Mouse (Mus musculus): Measurements from ENCODE around the gene Mak. TPM values are rescaled to one million over a fixed set of nuclear protein-coding genes. Genes with fewer than 3 reads are reported as not detected.

The Mak gene
- total and polyA plus RNA-seq, 3 experiments, result not detected

DNA sequence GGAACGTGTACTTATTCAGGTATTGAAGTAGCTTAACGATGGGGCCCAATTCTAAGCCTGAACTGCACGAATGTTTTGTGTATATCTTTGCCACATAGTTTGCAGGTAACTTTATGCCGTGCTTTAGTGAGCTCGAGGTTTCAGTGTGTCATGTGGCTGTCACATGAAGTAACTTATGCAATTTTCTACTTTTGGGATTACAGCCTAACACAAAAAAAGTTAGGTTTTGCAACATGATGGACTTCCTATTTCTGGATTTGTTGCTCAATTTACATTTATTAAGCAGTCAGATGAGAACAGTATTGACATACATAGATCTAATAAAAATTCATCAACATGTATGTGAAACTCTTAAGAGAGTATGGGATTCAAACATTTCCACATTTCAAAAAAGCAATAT is 5.7 kb downstream of the Mak start:
- no peaks in the 10 kb centered on the region for H3K79me2 ChIP-seq (ENCODE audit: control insufficient read depth, insufficient read depth, low read length, poor library complexity)
- no peak for TF ChIP-seq GATA1 (IDR thresholded peaks at IDR 0.05; ENCODE audit: low read depth, low read length)
- no peak for TF ChIP-seq ZMIZ1 (IDR thresholded peaks at IDR 0.05; ENCODE audit: low read depth, low read length)
- TF ChIP-seq MAX (IDR thresholded peaks at IDR 0.05; ENCODE audit: low read length), result no peak
- no peak for TF ChIP-seq USF2 (IDR thresholded peaks at IDR 0.05; ENCODE audit: borderline replicate concordance in 1 of 2, insufficient read depth in 1 of 2, low read depth in 1 of 2, low read length in 2 of 2)
- TF ChIP-seq CHD2 (IDR thresholded peaks at IDR 0.05; ENCODE audit: low read length), result no peak
- no peak for TF ChIP-seq NRF1 (IDR thresholded peaks at IDR 0.05; ENCODE audit: insufficient read depth, low read depth, low read length, poor library complexity, severe bottlenecking)
- no peak for TF ChIP-seq MEF2A (IDR thresholded peaks at IDR 0.05; ENCODE audit: extremely low read depth, insufficient replicate concordance, low read depth, low read length, poor library complexity, severe bottlenecking)
- TF ChIP-seq CHD1 (IDR thresholded peaks at IDR 0.05; ENCODE audit: low read depth, low read length), result no peak
- TF ChIP-seq EP300 (IDR thresholded peaks at IDR 0.05; ENCODE audit: low read depth in 1 of 2, low read length in 2 of 2), result no peak
- TF ChIP-seq MXI1 (IDR thresholded peaks at IDR 0.05; ENCODE audit: low read depth, low read length), result no peak
- TF ChIP-seq RCOR1 (IDR thresholded peaks at IDR 0.05; ENCODE audit: low read depth, low read length), result no peak
- no peak for TF ChIP-seq MYC (IDR thresholded peaks at IDR 0.05; ENCODE audit: low read depth, low read length)
- TF ChIP-seq NELFE (IDR thresholded peaks at IDR 0.05; ENCODE audit: low read depth, low read length), result no peak
- no peak for TF ChIP-seq POLR2AphosphoS2 (IDR thresholded peaks at IDR 0.05; ENCODE audit: low read length)
- no peak for TF ChIP-seq RAD21 (IDR thresholded peaks at IDR 0.05; ENCODE audit: low read depth, low read length)
- no peaks in the 10 kb centered on the region for H3K36me3 ChIP-seq (ENCODE audit: control insufficient read depth in 1 of 2, insufficient read depth in 2 of 2, low read length in 2 of 2)
- H3K9me3 ChIP-seq (replicated peaks; ENCODE audit: insufficient read depth, low read length), result no peaks in the 10 kb centered on the region
- no peak overlapping the region for H3K27ac ChIP-seq (ENCODE audit: control insufficient read depth, low read depth, low read length)
- H3K9ac ChIP-seq (ENCODE audit: control insufficient read depth, low read depth, low read length, poor library complexity, severe bottlenecking), result no peak overlapping the region
- no peaks in the 10 kb centered on the region for H3K4me1 ChIP-seq (ENCODE audit: control insufficient read depth in 1 of 2, insufficient read depth in 2 of 2, low read length in 2 of 2)
- H3K4me3 ChIP-seq (ENCODE audit: control insufficient read depth in 1 of 2, insufficient read depth in 1 of 2, low read depth in 2 of 2, low read length in 2 of 2), result no peak overlapping the region
- H3K27me3 ChIP-seq (ENCODE audit: control insufficient read depth in 1 of 2, insufficient read depth in 2 of 2, low read length in 2 of 2), result peaks cover 0 to 5% of the 10 kb centered on the region in 2 experiments; a peak in 3 of 4 replicates
- no peak for DNase-seq (ENCODE audit: low read depth, low spot score)

DNA sequence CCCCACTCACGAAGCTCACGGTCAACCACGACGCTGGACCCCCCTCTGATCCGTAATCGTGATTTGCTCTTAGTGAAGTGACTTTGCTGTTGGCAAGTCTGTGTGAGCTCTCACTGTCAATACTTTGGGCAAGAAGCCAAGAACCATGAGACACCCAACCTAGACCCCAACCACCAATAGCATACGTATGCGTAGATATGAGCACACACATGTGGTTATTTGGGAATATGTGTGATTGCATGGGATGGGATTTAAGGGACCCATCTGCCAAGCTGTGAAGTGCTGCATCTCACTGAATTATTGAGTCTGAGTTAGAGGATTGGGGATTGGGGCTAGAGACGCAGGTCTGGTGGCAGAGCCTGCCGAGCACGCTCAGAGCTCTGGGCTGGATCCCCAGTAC is 7.9 kb downstream of the Mak start:
- H3K36me3 ChIP-seq (ENCODE audit: control insufficient read depth in 1 of 2, insufficient read depth in 2 of 2, low read length in 2 of 2), result no peaks in the 10 kb centered on the region
- H3K4me1 ChIP-seq (ENCODE audit: control insufficient read depth in 1 of 2, insufficient read depth in 2 of 2, low read length in 2 of 2), result no peaks in the 10 kb centered on the region
- peaks cover 0 to 5% of the 10 kb centered on the region in 2 experiments; a peak in 3 of 4 replicates for H3K27me3 ChIP-seq (ENCODE audit: control insufficient read depth in 1 of 2, insufficient read depth in 2 of 2, low read length in 2 of 2)
- no peak for DNase-seq (ENCODE audit: low read depth, low spot score)
- no peak overlapping the region for H3K27ac ChIP-seq (ENCODE audit: control insufficient read depth, low read depth, low read length)
- H3K9me3 ChIP-seq (replicated peaks; ENCODE audit: insufficient read depth, low read length), result no peaks in the 10 kb centered on the region
- TF ChIP-seq USF2 (IDR thresholded peaks at IDR 0.05; ENCODE audit: borderline replicate concordance in 1 of 2, insufficient read depth in 1 of 2, low read depth in 1 of 2, low read length in 2 of 2) (no peak), SMC3 (IDR thresholded peaks at IDR 0.05; ENCODE audit: low read depth, low read length) (no peak), TCF12 (IDR thresholded peaks at IDR 0.05; ENCODE audit: low read depth, low read length) (no peak), ZC3H11A (IDR thresholded peaks at IDR 0.05; ENCODE audit: low read depth, low read length) (no peak), E2F4 (IDR thresholded peaks at IDR 0.05; ENCODE audit: borderline replicate concordance, low read depth, low read length) (no peak), GABPA (IDR thresholded peaks at IDR 0.05; ENCODE audit: low read depth, low read length) (no peak), NELFE (IDR thresholded peaks at IDR 0.05; ENCODE audit: low read depth, low read length) (no peak), KAT2A (conservative IDR thresholded peaks at IDR 0.05; ENCODE audit: low read depth, low read length) (no peak), USF1 (IDR thresholded peaks at IDR 0.05; ENCODE audit: low read depth, low read length) (no peak), CTCF (IDR thresholded peaks at IDR 0.05 in 2 of 3, conservative IDR thresholded peaks at IDR 0.05 in 1 of 3; ENCODE audit: control insufficient read depth in 1 of 3, insufficient read depth in 1 of 3, low read depth in 2 of 3, low read length in 3 of 3, poor library complexity in 1 of 3, severe bottlenecking in 1 of 3) (no peak), SIN3A (IDR thresholded peaks at IDR 0.05; ENCODE audit: low read length) (no peak), GATA1 (IDR thresholded peaks at IDR 0.05; ENCODE audit: low read depth, low read length) (no peak), POLR2AphosphoS5 (IDR thresholded peaks at IDR 0.05; ENCODE audit: borderline replicate concordance, low read depth, low read length) (no peak), MYC (IDR thresholded peaks at IDR 0.05; ENCODE audit: low read depth, low read length) (no peak), BHLHE40 (IDR thresholded peaks at IDR 0.05; ENCODE audit: borderline replicate concordance, low read depth, low read length) (no peak), RAD21 (IDR thresholded peaks at IDR 0.05; ENCODE audit: low read depth, low read length) (no peak)
- H3K4me3 ChIP-seq (ENCODE audit: control insufficient read depth in 1 of 2, insufficient read depth in 1 of 2, low read depth in 2 of 2, low read length in 2 of 2), result no peak overlapping the region
- H3K9ac ChIP-seq (ENCODE audit: control insufficient read depth, low read depth, low read length, poor library complexity, severe bottlenecking), result no peak overlapping the region
- H3K79me2 ChIP-seq (ENCODE audit: control insufficient read depth, insufficient read depth, low read length, poor library complexity), result no peaks in the 10 kb centered on the region

Measured in MEL (cell line).